Mouse (Mus musculus): ENCODE measurements around the gene Sufu. TPM values are rescaled to one million over a fixed set of nuclear protein-coding genes. Genes with fewer than 3 reads are reported as not detected.
A peak's percentile ranks its signal among the peaks of the same experiment; 100 is the strongest.

Gene Sufu
- total and polyA plus RNA-seq, 3 experiments = 8.7 to 11.0 (median 10.6) TPM

GRCm38 (mm10) chr19:46426488-46426887, 29.8 kb downstream of the Sufu start:
- DNase-seq = no peak
- intact Hi-C loops (cut with DNase I) = no loop called here
- peaks cover 3% of the 10 kb centered on the region for H3K36me3 ChIP-seq (ENCODE audit: control insufficient read depth, insufficient read depth, low read length)
- no peak overlapping the region for H3K27ac ChIP-seq
- TF ChIP-seq CTCF (IDR thresholded peaks at IDR 0.05) (no peak), EP300 (IDR thresholded peaks at IDR 0.05; ENCODE audit: insufficient read depth, low read depth, low read length) (no peak), POLR2A (IDR thresholded peaks at IDR 0.05; ENCODE audit: insufficient read depth, low read depth, low read length) (no peak)
- no peaks in the 10 kb centered on the region for H3K79me2 ChIP-seq (replicated peaks; ENCODE audit: control insufficient read depth, insufficient read depth, low read length)
- H3K4me1 ChIP-seq (ENCODE audit: control insufficient read depth, insufficient read depth, low read length) = peaks cover 2% of the 10 kb centered on the region; the same call in 1 of the 2 replicates
- H3K9ac ChIP-seq (ENCODE audit: low read depth, low read length) = no peak overlapping the region
- H3K4me3 ChIP-seq = no peak overlapping the region
- whole genome bisulfite sequencing = 82% methylated on average over 12 of the region's 12 CpGs
- H3K27me3 ChIP-seq (ENCODE audit: control insufficient read depth, insufficient read depth, low read length) = no peaks in the 10 kb centered on the region

DNA sequence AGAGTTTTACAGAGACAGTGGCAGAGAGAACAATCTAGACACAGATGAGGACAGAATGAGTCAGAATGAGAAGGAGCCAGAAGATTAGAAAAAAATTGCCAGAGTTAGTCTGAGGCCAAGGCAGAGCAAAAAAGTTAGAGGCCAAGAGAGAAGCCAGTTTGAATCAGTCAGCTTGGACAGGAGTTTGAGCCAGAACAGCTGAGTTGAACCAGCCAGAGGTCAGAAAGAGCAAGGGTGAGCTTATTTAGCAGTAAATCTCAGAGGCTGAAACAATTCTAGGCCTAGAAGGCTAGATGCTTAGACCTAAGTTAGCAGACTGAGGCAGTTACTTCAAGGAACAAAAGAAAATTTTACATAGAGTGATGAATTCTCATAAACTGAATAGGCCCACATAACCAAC, 32.6 kb downstream of the Sufu start:
- no peak overlapping the region for H3K4me3 ChIP-seq
- 0 out of 2 replicates have a peak, but pooled peaks cover 1% of the 10 kb centered on the region for H3K79me2 ChIP-seq (replicated peaks; ENCODE audit: control insufficient read depth, insufficient read depth, low read length)
- intact Hi-C loops (cut with DNase I) = no loop called here
- no peak overlapping the region for H3K9ac ChIP-seq (ENCODE audit: low read depth, low read length)
- no peak for DNase-seq
- TF ChIP-seq CTCF (IDR thresholded peaks at IDR 0.05) = no peak
- no peak for TF ChIP-seq EP300 (IDR thresholded peaks at IDR 0.05; ENCODE audit: insufficient read depth, low read depth, low read length)
- TF ChIP-seq POLR2A (IDR thresholded peaks at IDR 0.05; ENCODE audit: insufficient read depth, low read depth, low read length) = no peak
- no peaks in the 10 kb centered on the region for H3K27me3 ChIP-seq (ENCODE audit: control insufficient read depth, insufficient read depth, low read length)
- peaks cover 3% of the 10 kb centered on the region for H3K36me3 ChIP-seq (ENCODE audit: control insufficient read depth, insufficient read depth, low read length)
- no peaks in the 10 kb centered on the region for H3K4me1 ChIP-seq (ENCODE audit: control insufficient read depth, insufficient read depth, low read length)
- no peak overlapping the region for H3K27ac ChIP-seq

GRCm38 (mm10) chr19:46433712-46434111, 37.0 kb downstream of the Sufu start:
- DNase-seq = no peak
- H3K79me2 ChIP-seq (replicated peaks; ENCODE audit: control insufficient read depth, insufficient read depth, low read length) = 0 out of 2 replicates have a peak, but pooled peaks cover 1% of the 10 kb centered on the region
- no peaks in the 10 kb centered on the region for H3K4me1 ChIP-seq (ENCODE audit: control insufficient read depth, insufficient read depth, low read length)
- 83% methylated on average over 7 of the region's 7 CpGs for WGBS
- TF ChIP-seq CTCF (IDR thresholded peaks at IDR 0.05) = no peak
- TF ChIP-seq EP300 (IDR thresholded peaks at IDR 0.05; ENCODE audit: insufficient read depth, low read depth, low read length) = no peak
- TF ChIP-seq POLR2A (IDR thresholded peaks at IDR 0.05; ENCODE audit: insufficient read depth, low read depth, low read length) = no peak
- H3K27ac ChIP-seq = no peak overlapping the region
- H3K4me3 ChIP-seq = no peak overlapping the region
- intact Hi-C loops (cut with DNase I) = no loop called here
- H3K27me3 ChIP-seq (ENCODE audit: control insufficient read depth, insufficient read depth, low read length) = no peaks in the 10 kb centered on the region
- H3K36me3 ChIP-seq (ENCODE audit: control insufficient read depth, insufficient read depth, low read length) = no peaks in the 10 kb centered on the region
- H3K9ac ChIP-seq (ENCODE audit: low read depth, low read length) = no peak overlapping the region

- TF ChIP-seq POLR2A (IDR thresholded peaks at IDR 0.05; ENCODE audit: insufficient read depth, low read depth, low read length) (no peak), EP300 (IDR thresholded peaks at IDR 0.05; ENCODE audit: insufficient read depth, low read depth, low read length) (no peak)
- intact Hi-C loops (cut with DNase I) = no loop called here
- DNase-seq = no peak
- no peak overlapping the region for H3K27ac ChIP-seq
- no peaks in the 10 kb centered on the region for H3K27me3 ChIP-seq (ENCODE audit: control insufficient read depth, insufficient read depth, low read length)
- H3K4me1 ChIP-seq (ENCODE audit: control insufficient read depth, insufficient read depth, low read length) = no peaks in the 10 kb centered on the region
- H3K36me3 ChIP-seq (ENCODE audit: control insufficient read depth, insufficient read depth, low read length) = no peaks in the 10 kb centered on the region
- 75% methylated on average over 9 of the region's 9 CpGs for WGBS
- 0 out of 2 replicates have a peak, but pooled peaks cover 1% of the 10 kb centered on the region for H3K79me2 ChIP-seq (replicated peaks; ENCODE audit: control insufficient read depth, insufficient read depth, low read length)
- no peak overlapping the region for H3K4me3 ChIP-seq
- H3K9ac ChIP-seq (ENCODE audit: low read depth, low read length) = no peak overlapping the region
Measured at GRCm38 (mm10) chr19:46434148-46434547, 37.5 kb downstream of the Sufu start.

DNA sequence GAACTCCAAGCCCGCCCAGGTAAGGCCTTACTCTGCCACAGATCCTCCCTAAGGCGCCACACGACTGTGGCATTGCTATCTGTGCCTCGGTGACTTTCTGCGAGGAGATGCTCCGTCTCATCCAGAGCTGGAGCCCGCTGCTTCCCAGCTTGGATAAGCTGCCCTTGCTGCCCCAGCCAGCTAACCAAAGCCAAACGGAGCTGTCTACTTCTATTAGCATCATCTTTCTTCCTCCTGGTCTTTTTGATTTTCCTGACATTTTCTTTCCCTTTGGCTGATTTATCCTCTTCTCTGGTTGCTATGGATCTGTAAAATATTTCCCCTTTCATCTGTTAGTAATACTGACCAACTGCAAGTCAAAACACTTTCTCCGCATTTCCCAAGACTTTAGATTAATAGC, 37.9 kb downstream of the Sufu start:
- no peaks in the 10 kb centered on the region for H3K36me3 ChIP-seq (ENCODE audit: control insufficient read depth, insufficient read depth, low read length)
- no peak for TF ChIP-seq CTCF (IDR thresholded peaks at IDR 0.05)
- no peak for DNase-seq
- H3K4me3 ChIP-seq = no peak overlapping the region
- no peak overlapping the region for H3K9ac ChIP-seq (ENCODE audit: low read depth, low read length)
- intact Hi-C loops (cut with DNase I) = no loop called here
- H3K79me2 ChIP-seq (replicated peaks; ENCODE audit: control insufficient read depth, insufficient read depth, low read length) = 0 out of 2 replicates have a peak, but pooled peaks cover 1% of the 10 kb centered on the region
- no peaks in the 10 kb centered on the region for H3K4me1 ChIP-seq (ENCODE audit: control insufficient read depth, insufficient read depth, low read length)
- no peak overlapping the region for H3K27ac ChIP-seq
- no peaks in the 10 kb centered on the region for H3K27me3 ChIP-seq (ENCODE audit: control insufficient read depth, insufficient read depth, low read length)
- 88% methylated on average over 9 of the region's 9 CpGs for WGBS

GRCm38 (mm10) chr19:46435492-46435891, 38.8 kb downstream of the Sufu start:
- no peak overlapping the region for H3K4me3 ChIP-seq
- H3K4me1 ChIP-seq (ENCODE audit: control insufficient read depth, insufficient read depth, low read length) = no peaks in the 10 kb centered on the region
- H3K27ac ChIP-seq = no peak overlapping the region
- DNase-seq = no peak
- intact Hi-C loops (cut with DNase I) = no loop called here
- H3K27me3 ChIP-seq (ENCODE audit: control insufficient read depth, insufficient read depth, low read length) = no peaks in the 10 kb centered on the region
- H3K9ac ChIP-seq (ENCODE audit: low read depth, low read length) = no peak overlapping the region
- WGBS = 26% methylated on average over 7 of the region's 7 CpGs
- no peaks in the 10 kb centered on the region for H3K36me3 ChIP-seq (ENCODE audit: control insufficient read depth, insufficient read depth, low read length)
- 0 out of 2 replicates have a peak, but pooled peaks cover 1% of the 10 kb centered on the region for H3K79me2 ChIP-seq (replicated peaks; ENCODE audit: control insufficient read depth, insufficient read depth, low read length)
- TF ChIP-seq POLR2A (IDR thresholded peaks at IDR 0.05; ENCODE audit: insufficient read depth, low read depth, low read length) = no peak
- peak; percentile 53 for TF ChIP-seq CTCF (IDR thresholded peaks at IDR 0.05)

All from heart, adult 2 months (tissue).